Mouse (Mus musculus) stomach, embryonic 14.5 days (tissue): Measurements from ENCODE around the gene Samd11. TPM values are rescaled to one million over a fixed set of nuclear protein-coding genes. Genes with fewer than 3 reads are reported as not detected.

ENCODE experiments used
- ATAC-seq: fragments of 200-750 bp; cut with Nextera tagmentation; 2 replicates; pipeline ENCODE4 v1.8.0; 2017; ENCODE audit warnings: low read depth, moderate TSS enrichment; ENCODE audit not compliant: insufficient number of reproducible peaks, insufficient read depth, low FRiP score
- H3K27ac ChIP-seq: fragments of 300-500 bp; sonication (generic); 2 replicates; pipeline ENCODE4 v1.5.1; 2014; ENCODE audit warnings: mild to moderate bottlenecking, low read length, moderate library complexity, mixed read lengths
- H3K27me3 ChIP-seq: fragments of 300-500 bp; sonication (generic); 2 replicates; pipeline ENCODE4 v1.6.1; 2014; ENCODE audit warnings: low read length, control low read depth, mixed read lengths; ENCODE audit not compliant: control insufficient read depth, insufficient read depth
- H3K36me3 ChIP-seq: fragments of 300-500 bp; sonication (generic); 2 replicates; pipeline ENCODE4 v1.6.1; 2014; ENCODE audit warnings: mild to moderate bottlenecking, control low read depth, low read length, moderate library complexity, mixed read lengths; ENCODE audit not compliant: control insufficient read depth, insufficient read depth
- H3K4me1 ChIP-seq: fragments of 300-500 bp; sonication (generic); 2 replicates; pipeline ENCODE4 v1.6.1; 2014; ENCODE audit warnings: low read length, control low read depth, mixed read lengths; ENCODE audit not compliant: control insufficient read depth, insufficient read depth
- H3K4me2 ChIP-seq: fragments of 300-500 bp; sonication (generic); replicated peaks from 2 replicates; pipeline ENCODE4 v1.6.1; 2014; ENCODE audit warnings: low read depth, low read length, control low read depth
- H3K4me3 ChIP-seq: fragments of 300-500 bp; sonication (generic); 2 replicates; pipeline ENCODE4 v1.5.1; 2014; ENCODE audit warnings: low read depth, low read length, control low read depth
- H3K9ac ChIP-seq: fragments of 300-500 bp; sonication (generic); replicated peaks from 2 replicates; pipeline ENCODE4 v1.6.1; 2014; ENCODE audit warnings: low read depth, mild to moderate bottlenecking, control low read depth, low read length, moderate library complexity, mixed read lengths
- H3K9me3 ChIP-seq: fragments of 300-500 bp; sonication (generic); 2 replicates; pipeline ENCODE4 v1.6.1; 2016; ENCODE audit warnings: low read depth, low read length, control low read depth; ENCODE audit not compliant: control insufficient read depth
- WGBS: fragments of 180-500 bp; shearing (Covaris S2); extraction: QIAGEN DNeasy Blood & Tissue Kit; methylation state at CpG from one replicate; pipeline ENCODE4 v1.1.7; 2014; 5-methylcytosine and 5-hydroxymethylcytosine counted together
- polyA plus RNA-seq: library from polyadenylated mRNA; unstranded; fragments of >200 nt; fragmentation: Nextera tagmentation; extraction: Ambion mirVana; gene quantifications from 2 replicates; pipeline ENCODE4 v1.2.1, GENCODE M21; 2014

The Samd11 gene
- polyA plus RNA-seq, 1 experiment from 2014 or later = not detected

GRCm38 (mm10) chr4:156208872-156209271, 46.6 kb downstream of the Samd11 start:
- H3K36me3 ChIP-seq = no peaks in the 10 kb centered on the region
- H3K4me1 ChIP-seq = 0 out of 2 replicates have a peak, but pooled peaks cover 1% of the 10 kb centered on the region
- H3K4me3 ChIP-seq = no peak overlapping the region
- H3K9ac ChIP-seq = no peak overlapping the region
- no peak for ATAC-seq
- no peak overlapping the region for H3K4me2 ChIP-seq
- H3K27me3 ChIP-seq = no peaks in the 10 kb centered on the region
- H3K27ac ChIP-seq = no peak overlapping the region
- WGBS = 70% methylated on average over 4 of the region's 4 CpGs
- no peaks in the 10 kb centered on the region for H3K9me3 ChIP-seq

DNA sequence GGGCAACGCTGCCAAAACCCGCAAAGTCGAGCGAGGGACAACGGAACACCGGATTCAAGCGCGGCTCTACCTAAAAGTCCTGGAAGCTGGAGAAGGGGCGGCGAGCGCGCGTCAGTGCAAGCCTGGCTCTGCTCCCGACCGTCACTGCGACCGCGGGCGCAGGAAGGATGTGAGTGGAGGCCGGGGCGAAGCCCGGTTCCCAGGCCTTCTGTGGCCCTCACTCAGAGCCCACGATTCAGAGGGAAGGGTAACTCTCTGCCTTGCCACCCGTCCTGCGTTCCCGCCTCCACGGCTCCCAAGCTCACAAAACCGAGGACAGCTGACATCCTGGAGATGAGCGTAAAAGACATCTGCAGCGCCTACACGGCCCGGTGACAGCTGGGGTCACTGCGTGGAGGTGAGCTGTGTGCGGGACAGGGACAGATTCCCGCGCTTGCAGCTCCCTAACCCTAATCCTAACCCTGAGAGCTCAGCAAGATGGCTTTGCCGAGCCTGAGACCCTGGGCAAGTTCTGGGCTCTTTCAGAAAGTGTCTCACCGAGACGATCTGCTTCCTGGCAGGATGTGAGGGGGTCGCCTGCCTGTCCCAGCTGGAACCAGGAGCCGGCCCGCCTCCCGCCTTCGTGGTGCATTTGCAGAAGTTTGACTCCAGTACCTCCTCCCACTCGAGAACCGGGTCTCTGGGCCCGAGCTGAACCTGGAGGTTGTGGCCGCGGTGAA, 51.9 kb downstream of the Samd11 start:
- Histone ChIP-seq H3K27me3 (no peaks in the 10 kb centered on the region; the same call in 1 of the 2 replicates), H3K27ac (peak overlapping the region; percentile 44), H3K4me2 (peak overlapping the region; percentile 93), H3K36me3 (no peaks in the 10 kb centered on the region), H3K9me3 (no peaks in the 10 kb centered on the region), H3K4me3 (peak overlapping the region; percentile 54), H3K4me1 (peaks cover 8% of the 10 kb centered on the region; the same call in 1 of the 2 replicates), H3K9ac (peak overlapping the region; percentile 58)
- under 1% methylated on average over 49 of the region's 49 CpGs for WGBS
- peak; percentile 21; the same call in 1 of the 2 replicates for ATAC-seq

DNA sequence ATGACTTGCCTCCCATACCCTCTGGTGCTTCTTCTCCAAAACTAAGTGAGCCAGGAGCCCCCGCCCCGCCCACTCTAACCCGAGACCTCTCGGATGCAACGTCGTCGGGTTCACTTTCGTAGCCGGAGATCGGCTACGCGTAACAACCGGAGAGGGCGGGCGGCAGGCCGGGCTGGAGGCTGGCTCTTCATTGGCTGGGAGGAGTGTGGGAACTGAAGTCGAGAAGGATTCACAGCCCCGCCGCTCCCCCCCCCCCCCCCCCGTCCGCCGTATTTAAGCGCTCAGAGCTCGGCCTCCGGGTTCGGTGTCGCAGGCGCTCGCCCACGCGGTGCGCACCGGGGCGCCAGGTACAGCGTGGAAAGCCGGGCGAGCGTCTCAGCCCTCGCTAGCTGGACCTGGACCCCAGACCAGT, 52.5 kb downstream of the Samd11 start, which contains the start of gene AW011738:
Gene AW011738, plus strand, starts transcription at position 304 of the 412 bp plus-strand sequence.
- H3K27ac ChIP-seq = peak within 1 kb of the TSS; percentile 44
- WGBS = 1% methylated on average over 35 of the region's 39 CpGs

GRCm38 (mm10) chr4:156202462-156202893, 53.0 kb downstream of the Samd11 start:
- Histone ChIP-seq H3K36me3 (no peaks in the 10 kb centered on the region), H3K27me3 (no peaks in the 10 kb centered on the region; the same call in 1 of the 2 replicates), H3K9ac (peak overlapping the region; percentile 58; the same call in 1 of the 2 replicates), H3K4me1 (peaks cover 10% of the 10 kb centered on the region; the same call in 1 of the 2 replicates), H3K9me3 (no peaks in the 10 kb centered on the region), H3K27ac (no peak overlapping the region; the same call in 1 of the 2 replicates), H3K4me2 (peak overlapping the region; percentile 93), H3K4me3 (peak overlapping the region; percentile 54)
- ATAC-seq = no peak
- WGBS = 35% methylated on average over 12 of the region's 12 CpGs

More for the DNA sequence above, 52.5 kb downstream of the Samd11 start, which contains the start of gene AW011738:
- Histone ChIP-seq H3K9ac (peak within 1 kb of the TSS; percentile 58), H3K36me3 (no peaks in the 10 kb centered on the region), H3K4me1 (peaks cover 10% of the 10 kb centered on the region; the same call in 1 of the 2 replicates), H3K4me2 (peak within 1 kb of the TSS; percentile 93), H3K9me3 (no peaks in the 10 kb centered on the region), H3K4me3 (peak within 1 kb of the TSS; percentile 54), H3K27me3 (no peaks in the 10 kb centered on the region; the same call in 1 of the 2 replicates)
- peak; percentile 85 for ATAC-seq

DNA sequence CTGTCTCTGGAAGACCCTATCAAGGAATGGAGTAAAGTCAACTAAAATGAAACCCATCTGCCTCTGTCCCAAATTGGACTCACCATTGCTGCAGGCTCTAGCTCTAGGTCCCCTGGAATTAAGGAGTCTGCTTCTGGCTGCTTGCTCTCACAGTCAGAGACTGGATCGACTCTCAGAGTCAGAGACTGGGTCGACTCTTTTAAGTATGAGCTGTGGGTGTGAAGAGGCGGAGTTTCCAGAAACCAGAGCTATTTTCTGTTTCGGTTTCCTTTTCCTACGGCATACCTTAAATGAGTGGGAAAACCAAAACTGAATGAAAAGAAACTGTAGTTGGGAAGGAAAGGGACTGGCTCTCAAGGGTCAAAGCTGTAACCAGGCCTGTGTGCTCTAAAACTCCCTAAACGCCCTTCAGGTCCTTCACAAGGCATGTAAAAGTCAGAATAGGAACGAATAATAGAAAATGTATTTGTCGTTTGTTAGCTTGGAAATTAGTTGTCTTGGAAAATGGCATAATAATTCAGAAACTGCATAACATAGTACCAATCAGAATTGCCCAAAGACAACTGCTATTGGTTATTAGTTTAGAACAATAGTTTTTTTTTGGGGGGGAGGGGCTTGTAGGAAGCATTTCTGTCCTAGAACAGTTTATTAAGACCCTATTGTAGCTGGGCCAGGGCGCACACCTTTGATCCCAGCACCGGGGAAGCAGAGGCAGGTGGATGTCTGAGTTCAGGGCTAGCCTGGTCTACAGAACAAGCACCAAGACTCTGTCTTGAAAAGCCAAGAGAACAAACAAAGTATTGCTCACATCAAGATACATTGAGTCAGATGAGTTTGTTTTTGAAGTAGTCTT, 54.6 kb downstream of the Samd11 start, which contains the start of gene Isg15:
Gene Isg15, minus strand, starts transcription at position 196 of the 853 bp plus-strand sequence.
- Histone ChIP-seq H3K9ac (no peak within 1 kb of the TSS), H3K27ac (no peak within 1 kb of the TSS), H3K4me1 (peaks cover 13% of the 10 kb centered on the region; the same call in 1 of the 2 replicates), H3K9me3 (no peaks in the 10 kb centered on the region), H3K4me3 (no peak within 1 kb of the TSS), H3K4me2 (no peak within 1 kb of the TSS), H3K36me3 (no peaks in the 10 kb centered on the region), H3K27me3 (no peaks in the 10 kb centered on the region; the same call in 1 of the 2 replicates)
- WGBS = 59% methylated on average over 10 of the region's 10 CpGs
- ATAC-seq = no peak

GRCm38 (mm10) chr4:156197829-156198205, 57.6 kb downstream of the Samd11 start:
- WGBS = 0% methylated on average over 26 of the region's 26 CpGs
- peaks cover 34% of the 10 kb centered on the region for H3K4me1 ChIP-seq

DNA sequence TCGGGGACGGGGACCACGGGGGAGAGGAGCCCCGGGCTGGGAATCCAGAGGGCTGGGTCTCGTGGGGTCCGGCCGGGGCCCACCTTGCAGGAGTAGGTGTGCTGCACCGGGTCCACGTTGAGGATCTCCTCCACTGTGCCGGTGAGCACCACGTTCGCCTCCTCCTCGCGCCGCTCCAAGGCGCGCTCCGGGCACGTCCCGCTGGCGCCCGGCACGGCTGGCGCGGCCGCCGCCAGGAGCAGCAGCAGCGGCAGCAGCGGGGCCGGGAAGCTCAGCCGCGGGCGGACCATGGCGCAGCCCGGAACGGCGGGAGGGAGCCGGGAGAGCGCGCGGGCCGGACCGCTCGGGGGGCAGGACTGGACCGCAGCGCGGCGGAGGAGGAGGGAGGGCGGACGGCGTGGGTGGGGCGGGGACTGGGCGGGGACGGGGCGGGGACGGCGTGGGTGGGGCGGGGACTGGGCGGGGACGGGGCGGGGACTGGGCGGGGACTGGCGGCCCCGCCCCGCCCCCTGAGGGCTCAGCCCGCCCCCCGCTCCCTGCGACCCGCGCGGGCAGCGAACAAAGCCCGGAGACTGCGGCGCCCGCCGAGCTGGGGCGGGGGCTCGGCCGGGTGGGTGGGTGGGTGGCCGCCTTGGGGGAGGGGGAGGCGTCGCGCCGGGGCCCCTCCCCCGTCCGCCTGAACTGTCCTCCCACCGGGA, 58.2 kb downstream of the Samd11 start, which contains the start of gene Agrn:
Gene Agrn, minus strand, starts transcription at position 358 of the 698 bp plus-strand sequence.
- H3K4me2 ChIP-seq = peak within 1 kb of the TSS; percentile 92
- no peaks in the 10 kb centered on the region for H3K9me3 ChIP-seq
- peak; percentile 83 for ATAC-seq
- peak within 1 kb of the TSS; percentile 87 for H3K9ac ChIP-seq
- H3K27me3 ChIP-seq = no peaks in the 10 kb centered on the region; the same call in 1 of the 2 replicates
- WGBS = 1% methylated on average over 45 of the region's 88 CpGs
- H3K4me3 ChIP-seq = peak within 1 kb of the TSS; percentile 92
- peaks cover 37% of the 10 kb centered on the region for H3K4me1 ChIP-seq
- H3K36me3 ChIP-seq = peaks cover 14% of the 10 kb centered on the region
- H3K27ac ChIP-seq = peak within 1 kb of the TSS; percentile 91

More at GRCm38 (mm10) chr4:156197829-156198205, 57.6 kb downstream of the Samd11 start:
- Histone ChIP-seq H3K36me3 (peaks cover 14% of the 10 kb centered on the region), H3K4me2 (peak overlapping the region; percentile 50), H3K27ac (peak overlapping the region; percentile 91), H3K4me3 (peak overlapping the region; percentile 92), H3K9ac (peak overlapping the region; percentile 38; the same call in 1 of the 2 replicates), H3K27me3 (no peaks in the 10 kb centered on the region; the same call in 1 of the 2 replicates), H3K9me3 (no peaks in the 10 kb centered on the region)
- ATAC-seq = peak; percentile 89
